Mouse (Mus musculus) v-Abl transformed pro-B cells (cell line): ENCODE measurements at regions not wholly inside any gene's neighbourhood (a gene's known extent, or its start where the extent isn't known, plus 50 kb on each side); places are given as distances from the start of the nearest gene placed in this dataset.

Source experiments
- in situ Hi-C, 2 experiments: fragments of 400-800 bp; cut with MboI; formaldehyde crosslinking; loops; one replicate each; pipeline ENCODE4 v1.15.1; 2025; ENCODE audit not compliant: unreplicated experiment in 2 of 2

GRCm38 (mm10) chr6:81323690-81324089 lies 599.8 kb upstream of the Gcfc2 start:
- in situ Hi-C loops: no loop called here

- in situ Hi-C loops: no loop called here
Observed at GRCm38 (mm10) chr6:81363969-81364529, 559.4 kb upstream of the Gcfc2 start.

GRCm38 (mm10) chr6:81388484-81388883 lies 535.0 kb upstream of the Gcfc2 start:
- in situ Hi-C loops: no loop called here

- in situ Hi-C loops: no loop called here
Observed at GRCm38 (mm10) chr6:81403122-81403521, 520.3 kb upstream of the Gcfc2 start.

- in situ Hi-C loops: no loop called here
Observed at GRCm38 (mm10) chr6:81413611-81414010, 509.9 kb upstream of the Gcfc2 start.

GRCm38 (mm10) chr6:81434745-81435144 lies 488.7 kb upstream of the Gcfc2 start:
- in situ Hi-C loops: no loop called here

- in situ Hi-C loops: no loop called here
Observed at GRCm38 (mm10) chr6:81438951-81439722, 484.3 kb upstream of the Gcfc2 start.

GRCm38 (mm10) chr6:81441396-81441795 lies 482.1 kb upstream of the Gcfc2 start:
- in situ Hi-C loops: loop anchor here in 1 of 2 experiments (10.0 kb wide), 1 partner anchor 143 kb away; no protein-coding TSS in a partner anchor

- in situ Hi-C loops: loop anchor here in 1 of 2 experiments (10.0 kb wide), 1 partner anchor 139 kb away; no protein-coding TSS in a partner anchor
Observed at GRCm38 (mm10) chr6:81446019-81446800, 477.3 kb upstream of the Gcfc2 start.

GRCm38 (mm10) chr6:81447701-81448100 lies 475.8 kb upstream of the Gcfc2 start:
- in situ Hi-C loops: loop anchor here in 1 of 2 experiments (10.0 kb wide), 1 partner anchor 137 kb away; no protein-coding TSS in a partner anchor

- in situ Hi-C loops: loop anchor here in 1 of 2 experiments (10.0 kb wide), 1 partner anchor 136 kb away; no protein-coding TSS in a partner anchor
Observed at GRCm38 (mm10) chr6:81448366-81448765, 475.1 kb upstream of the Gcfc2 start.

- in situ Hi-C loops: no loop called here
Observed at GRCm38 (mm10) chr6:81461095-81461494, 462.4 kb upstream of the Gcfc2 start.

- in situ Hi-C loops: no loop called here
Observed at GRCm38 (mm10) chr6:81464442-81464841, 459.0 kb upstream of the Gcfc2 start.

- in situ Hi-C loops: no loop called here
Observed at GRCm38 (mm10) chr6:81466536-81466935, 456.9 kb upstream of the Gcfc2 start.

GRCm38 (mm10) chr6:81471340-81471955 lies 452.0 kb upstream of the Gcfc2 start:
- in situ Hi-C loops: no loop called here

GRCm38 (mm10) chr6:81472506-81472905 lies 451.0 kb upstream of the Gcfc2 start:
- in situ Hi-C loops: no loop called here

GRCm38 (mm10) chr6:81474786-81475185 lies 448.7 kb upstream of the Gcfc2 start:
- in situ Hi-C loops: no loop called here

GRCm38 (mm10) chr6:81487006-81487405 lies 436.5 kb upstream of the Gcfc2 start:
- in situ Hi-C loops: no loop called here

GRCm38 (mm10) chr6:81496239-81496638 lies 427.2 kb upstream of the Gcfc2 start:
- in situ Hi-C loops: no loop called here

- in situ Hi-C loops: no loop called here
Observed at GRCm38 (mm10) chr6:81517185-81517584, 406.3 kb upstream of the Gcfc2 start.

- in situ Hi-C loops: no loop called here
Observed at GRCm38 (mm10) chr6:81562260-81562659, 361.2 kb upstream of the Gcfc2 start.
